Mouse (Mus musculus) liver, adult (tissue): ENCODE measurements at regions not wholly inside any gene's neighbourhood (a gene's known extent, or its start where the extent isn't known, plus 50 kb on each side); places are given as distances from the start of the nearest gene placed in this dataset.

Source experiments
- GATA4 ChIP-seq: IDR thresholded peaks from 2 replicates; pipeline ENCODE4 v1.6.1; 2014; ENCODE audit warnings: mild to moderate bottlenecking, low read length; ENCODE audit not compliant: insufficient replicate concordance

GRCm38 (mm10) chr13:110841949-110842348 is 412.9 kb upstream of the Actbl2 start:
- no peak for TF ChIP-seq GATA4

GRCm38 (mm10) chr13:110845695-110846094 is 409.1 kb upstream of the Actbl2 start:
- TF ChIP-seq GATA4 = no peak

- no peak for TF ChIP-seq GATA4
Observed at GRCm38 (mm10) chr13:110852996-110853727, 401.7 kb upstream of the Actbl2 start.

GRCm38 (mm10) chr13:110854213-110854612 is 400.6 kb upstream of the Actbl2 start:
- no peak for TF ChIP-seq GATA4

GRCm38 (mm10) chr13:110865902-110866512 is 388.8 kb upstream of the Actbl2 start:
- TF ChIP-seq GATA4 = no peak

- peak; percentile 34; the same call in 1 of the 2 replicates for TF ChIP-seq GATA4
Observed at GRCm38 (mm10) chr13:110866713-110867112, 388.1 kb upstream of the Actbl2 start.

- no peak for TF ChIP-seq GATA4
Observed at GRCm38 (mm10) chr13:110871125-110871775, 383.6 kb upstream of the Actbl2 start.

- no peak for TF ChIP-seq GATA4
Observed at GRCm38 (mm10) chr13:110871776-110872135, 383.1 kb upstream of the Actbl2 start.

- no peak for TF ChIP-seq GATA4
Observed at GRCm38 (mm10) chr13:110881573-110881972, 373.2 kb upstream of the Actbl2 start.

- no peak for TF ChIP-seq GATA4
Observed at GRCm38 (mm10) chr13:110882173-110882572, 372.6 kb upstream of the Actbl2 start.

GRCm38 (mm10) chr13:110882661-110883172 is 372.1 kb upstream of the Actbl2 start:
- no peak for TF ChIP-seq GATA4

GRCm38 (mm10) chr13:110893909-110894308 is 360.9 kb upstream of the Actbl2 start:
- TF ChIP-seq GATA4 = no peak

- TF ChIP-seq GATA4 = no peak
Observed at GRCm38 (mm10) chr13:110895349-110895748, 359.5 kb upstream of the Actbl2 start.

GRCm38 (mm10) chr13:110895900-110896299 is 358.9 kb upstream of the Actbl2 start:
- TF ChIP-seq GATA4 = no peak

- TF ChIP-seq GATA4 = peak; percentile 27; the same call in 1 of the 2 replicates
Observed at GRCm38 (mm10) chr13:110897621-110898020, 357.2 kb upstream of the Actbl2 start.

- peak; percentile 92 for TF ChIP-seq GATA4
Observed at GRCm38 (mm10) chr13:110902994-110903644, 351.7 kb upstream of the Actbl2 start.

GRCm38 (mm10) chr13:110907319-110907955 is 347.4 kb upstream of the Actbl2 start:
- TF ChIP-seq GATA4 = no peak
